16 mouse cellular contexts compared by ENCODE assay signal in the genomic region with DNA sequence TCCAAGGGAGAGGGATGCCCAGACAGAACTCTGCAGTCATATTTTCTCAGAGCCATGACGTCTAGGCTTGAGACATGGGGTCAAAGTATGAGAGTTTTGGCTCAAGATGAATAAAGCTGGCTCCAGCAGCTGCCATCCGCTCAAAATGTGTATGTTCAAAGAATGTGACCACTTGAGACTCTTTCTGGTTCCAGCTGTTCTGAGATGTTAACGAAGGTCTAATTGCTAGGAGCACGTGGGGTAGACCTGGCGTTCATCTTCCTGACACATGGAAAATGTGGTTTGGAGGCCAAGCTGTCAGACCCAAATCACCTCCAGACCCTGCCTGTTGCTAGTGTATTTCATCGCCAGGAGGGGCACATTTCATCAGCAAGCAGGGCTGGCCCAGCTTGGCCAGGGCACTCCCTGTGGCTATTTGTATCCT. TPM values are rescaled to one million over a fixed set of nuclear protein-coding genes. Genes with fewer than 3 reads are reported as not detected.
DNase-seq lines count a peak whose midpoint lies in the region; ATAC-seq and TF ChIP-seq lines count a peak whose summit lies in the region.
"Had no signal": no experiment of that assay in that cellular context is flagged by ENCODE, and none has a peak within 500 bp of the region (broad histone marks: within the 10 kb centered on the region; RNA-seq: fewer than 3 reads in every experiment).

No protein-coding gene starts in this region.

- peak; percentile 61 for ATAC-seq in heart, embryonic 15.5 days (replicated peaks; ENCODE audit: insufficient number of reproducible peaks, insufficient read depth, low FRiP score, low read depth)
- ATAC-seq: Patski had no signal

- no peaks in the 10 kb centered on the region for H3K9me3 ChIP-seq in heart, embryonic 15.5 days (replicated peaks)
- H3K9me3 ChIP-seq: embryonic facial prominence, embryonic 15.5 days; forebrain, embryonic 12.5 days; kidney, embryonic 15.5 days had no signal

- no peak overlapping the region for H3K9ac ChIP-seq in heart, embryonic 15.5 days
- H3K9ac ChIP-seq: embryonic facial prominence, embryonic 15.5 days; forebrain, embryonic 12.5 days; kidney, embryonic 15.5 days had no signal

- intact Hi-C loops in heart, postnatal 36 days (cut with DNase I): no loop called here
- intact Hi-C loops in left cerebral cortex, adult 2 months (cut with DNase I): no loop called here

- no peak for TF ChIP-seq CTCF in C2C12 (IDR thresholded peaks at IDR 0.05; ENCODE audit: control insufficient read depth, insufficient read depth, insufficient read length)
- TF ChIP-seq CTCF in left cerebral cortex, adult 2 months (IDR thresholded peaks at IDR 0.05): no peak

- no peak for DNase-seq in heart, postnatal 36 days
- peak; percentile 37 for DNase-seq in embryo, embryonic 10.5 days (ENCODE audit: low spot score)
- DNase-seq in heart, postnatal 4 days: peak; percentile 55
- DNase-seq in left cerebral cortex, adult 2 months (ENCODE audit: extremely low spot score in 1 of 2, low spot score in 2 of 2): no peak
- no peak for DNase-seq in cerebellum, adult 9-10 months
- DNase-seq: cerebellum, adult 8-10 months; left cerebral cortex, postnatal 4 days had no signal

- H3K27me3 ChIP-seq in heart, embryonic 15.5 days: no peaks in the 10 kb centered on the region
- H3K27me3 ChIP-seq in C2C12 (ENCODE audit: control insufficient read depth, insufficient read depth, insufficient read length): no peaks in the 10 kb centered on the region
- H3K27me3 ChIP-seq: CH12.LX; embryonic facial prominence, embryonic 15.5 days; forebrain, embryonic 12.5 days; kidney, embryonic 15.5 days; Patski had no signal

- H3ac ChIP-seq in C2C12 (ENCODE audit: control insufficient read depth, insufficient read length, low read depth): no peak overlapping the region

- no peaks in the 10 kb centered on the region for H3K79me2 ChIP-seq in C2C12 (ENCODE audit: control insufficient read depth, insufficient read depth)

- peaks cover 21% of the 10 kb centered on the region for H3K4me1 ChIP-seq in heart, embryonic 15.5 days (replicated peaks)
- H3K4me1 ChIP-seq: embryonic facial prominence, embryonic 15.5 days; forebrain, embryonic 12.5 days; kidney, embryonic 15.5 days had no signal

- peak overlapping the region; percentile 47 for H3K27ac ChIP-seq in heart, embryonic 15.5 days
- no peak overlapping the region for H3K27ac ChIP-seq in left cerebral cortex, adult 2 months
- H3K27ac ChIP-seq: embryonic facial prominence, embryonic 15.5 days; forebrain, embryonic 12.5 days; kidney, embryonic 15.5 days had no signal

- WGBS in heart, embryonic 15.5 days: 20% methylated on average over 6 of the region's 6 CpGs

- no peak overlapping the region for H3K4me3 ChIP-seq in heart, embryonic 15.5 days
- H3K4me3 ChIP-seq in C2C12 (ENCODE audit: insufficient read depth, poor library complexity, severe bottlenecking): no peak overlapping the region
- no peak overlapping the region for H3K4me3 ChIP-seq in left cerebral cortex, adult 2 months
- H3K4me3 ChIP-seq: embryonic facial prominence, embryonic 15.5 days; forebrain, embryonic 12.5 days; kidney, embryonic 15.5 days had no signal

- no peaks in the 10 kb centered on the region for H3K79me3 ChIP-seq in C2C12 (ENCODE audit: low read depth)

- no peak overlapping the region for H3K4me2 ChIP-seq in heart, embryonic 15.5 days
- H3K4me2 ChIP-seq: embryonic facial prominence, embryonic 15.5 days; forebrain, embryonic 12.5 days; kidney, embryonic 15.5 days; midbrain, embryonic 11.5 days had no signal

- H3K36me3 ChIP-seq in heart, embryonic 15.5 days: no peaks in the 10 kb centered on the region
- H3K36me3 ChIP-seq in C2C12 (ENCODE audit: control insufficient read depth, insufficient read depth): no peaks in the 10 kb centered on the region
- H3K36me3 ChIP-seq: embryonic facial prominence, embryonic 15.5 days; forebrain, embryonic 12.5 days; kidney, embryonic 15.5 days had no signal

TF ChIP-seq in C2C12, 6 proteins besides CTCF, POLR2A, EP300 and RAD21:
- TF ChIP-seq MYOG (IDR thresholded peaks at IDR 0.05; ENCODE audit: control insufficient read depth, extremely low read depth, insufficient read length): no peak
- peak; percentile 69 for TF ChIP-seq MYOD1 (IDR thresholded peaks at IDR 0.05; ENCODE audit: control insufficient read depth, insufficient read length, low read depth)
- TF ChIP-seq CEBPB (IDR thresholded peaks at IDR 0.05; ENCODE audit: low read depth): no peak
- TF ChIP-seq MAX (IDR thresholded peaks at IDR 0.05): no peak
- no peak for TF ChIP-seq USF1 (IDR thresholded peaks at IDR 0.05; ENCODE audit: low read depth)

RNA-seq across cellular contexts. Expression of gene Ankrd1, which starts 58.9 kb away (rescaled TPM):
- polyA plus RNA-seq in heart, embryonic 15.5 days (2015; fragmentation: Nextera tagmentation; extraction: Ambion mirVana): 354 and 528 TPM in 2 replicates
- 100 to 1,000 TPM; 424 to 684 TPM for total RNA-seq in heart, postnatal 36 days (2021)
- polyA plus RNA-seq in C2C12 (2012; fragmentation: generic; extraction: Trizol): 256 TPM
- 1,000 to 10,000 TPM; 1,138 to 1,271 TPM for total RNA-seq in heart, postnatal 4 days (2021)
- total RNA-seq in left cerebral cortex, adult 2 months (2021): not detected
- total RNA-seq: CH12.LX; layer of hippocampus, postnatal 14 days; left cerebral cortex, postnatal 4 days had no signal
- polyA plus RNA-seq: forebrain, embryonic 12.5 days; midbrain, embryonic 11.5 days had no signal

Comparison
In these comparisons a context has a peak if more than half of its experiments do, and no peak if none do; other contexts are left out.
1. DNase-seq: peak in embryo, embryonic 10.5 days (single experiment) and heart, postnatal 4 days (single experiment); none in heart, postnatal 36 days (0 of 2), left cerebral cortex, adult 2 months (0 of 2) and cerebellum, adult 9-10 months (single experiment).
2. RNA of gene Ankrd1, which starts 58.9 kb away (total RNA-seq): 1,138 to 1,271 TPM in heart, postnatal 4 days and 424 to 684 TPM in heart, postnatal 36 days; not detected in left cerebral cortex, adult 2 months; every median in the first group is over 100 times any median in the second.